Mouse (Mus musculus) limb, embryonic 14.5 days (tissue): ENCODE data around the gene Tm9sf3. TPM values are rescaled to one million over a fixed set of nuclear protein-coding genes. Genes with fewer than 3 reads are reported as not detected.
A peak's percentile ranks its signal among the peaks of the same experiment; 100 is the strongest.
"Not testable (repeated sequence)": the region's sequence is repeated elsewhere in the genome, so short reads cannot be mapped to it uniquely, and the experiment has no call there.

Experiments
- ATAC-seq: fragments of 200-750 bp; cut with Nextera tagmentation; 2 replicates; pipeline ENCODE4 v1.8.0; 2017; ENCODE audit warnings: low read depth, moderate number of reproducible peaks, moderate TSS enrichment; ENCODE audit not compliant: low FRiP score
- DNase-seq: peaks from one replicate; pipeline ENCODE4 v3.0.0-alpha.2; 2015; ENCODE audit warnings: low spot score
- H3K27ac ChIP-seq: fragments of 300-500 bp; sonication (generic); replicated peaks from 2 replicates; pipeline ENCODE4 v1.5.1; 2014; ENCODE audit warnings: low read depth, mild to moderate bottlenecking, low read length, moderate library complexity, mixed read lengths
- H3K27me3 ChIP-seq: fragments of 300-500 bp; sonication (generic); 2 replicates; pipeline ENCODE4 v1.6.1; 2014; ENCODE audit warnings: low read length, mixed read lengths; ENCODE audit not compliant: control insufficient read depth, insufficient read depth
- H3K36me3 ChIP-seq: fragments of 300-500 bp; sonication (generic); 2 replicates; pipeline ENCODE4 v1.6.1; 2014; ENCODE audit warnings: mild to moderate bottlenecking, low read length, moderate library complexity, mixed read lengths; ENCODE audit not compliant: control insufficient read depth, insufficient read depth
- H3K4me1 ChIP-seq: fragments of 300-500 bp; sonication (generic); 2 replicates; pipeline ENCODE4 v1.6.1; 2014; ENCODE audit warnings: antibody characterized with exemption, low read length, mixed read lengths; ENCODE audit not compliant: control insufficient read depth, insufficient read depth
- H3K4me2 ChIP-seq: fragments of 300-500 bp; sonication (generic); replicated peaks from 2 replicates; pipeline ENCODE4 v1.6.1; 2014; ENCODE audit warnings: low read depth, mild to moderate bottlenecking, low read length, moderate library complexity; ENCODE audit not compliant: severe bottlenecking
- H3K4me3 ChIP-seq: fragments of 300-500 bp; sonication (generic); replicated peaks from 2 replicates; pipeline ENCODE4 v1.5.1; 2014; ENCODE audit warnings: low read length
- H3K9ac ChIP-seq: fragments of 300-500 bp; sonication (generic); 2 replicates; pipeline ENCODE4 v1.6.1; 2014; ENCODE audit warnings: mild to moderate bottlenecking, low read depth, low read length, moderate library complexity; ENCODE audit not compliant: severe bottlenecking
- H3K9me3 ChIP-seq: fragments of 300-500 bp; sonication (generic); 2 replicates; pipeline ENCODE4 v1.6.1; 2016; ENCODE audit warnings: low read length; ENCODE audit not compliant: control insufficient read depth
- POLR2A ChIP-seq: fragments of 200-500 bp; IDR thresholded peaks from 2 replicates; pipeline ENCODE4 v1.8.0; 2012; ENCODE audit warnings: inconsistent platforms, mild to moderate bottlenecking, moderate library complexity, borderline replicate concordance; ENCODE audit not compliant: insufficient read depth, insufficient read length; ENCODE audit errors: extremely low read depth
- WGBS: fragments of 180-500 bp; shearing (Covaris S2); extraction: QIAGEN DNeasy Blood & Tissue Kit; methylation state at CpG from one replicate; pipeline ENCODE4 v1.1.7; 2014; 5-methylcytosine and 5-hydroxymethylcytosine counted together
- polyA plus RNA-seq, 2 experiments: library from polyadenylated mRNA; depleted of rRNA in 1 of 2; stranded (reverse) in 1 of 2; unstranded in 1 of 2; fragments of >200 nt; fragmentation: Nextera tagmentation in 1 of 2; extraction: Ambion mirVana in 1 of 2; gene quantifications; 2 replicates each; pipeline versions ENCODE4 v1.2.1 to v1.2.3; 2012 to 2014

Tm9sf3 gene
- polyA plus RNA-seq (2012; rRNA removed), result 132 and 138 TPM in 2 replicates
- polyA plus RNA-seq (2014; fragmentation: Nextera tagmentation; extraction: Ambion mirVana), result 165 and 166 TPM in 2 replicates

DNA sequence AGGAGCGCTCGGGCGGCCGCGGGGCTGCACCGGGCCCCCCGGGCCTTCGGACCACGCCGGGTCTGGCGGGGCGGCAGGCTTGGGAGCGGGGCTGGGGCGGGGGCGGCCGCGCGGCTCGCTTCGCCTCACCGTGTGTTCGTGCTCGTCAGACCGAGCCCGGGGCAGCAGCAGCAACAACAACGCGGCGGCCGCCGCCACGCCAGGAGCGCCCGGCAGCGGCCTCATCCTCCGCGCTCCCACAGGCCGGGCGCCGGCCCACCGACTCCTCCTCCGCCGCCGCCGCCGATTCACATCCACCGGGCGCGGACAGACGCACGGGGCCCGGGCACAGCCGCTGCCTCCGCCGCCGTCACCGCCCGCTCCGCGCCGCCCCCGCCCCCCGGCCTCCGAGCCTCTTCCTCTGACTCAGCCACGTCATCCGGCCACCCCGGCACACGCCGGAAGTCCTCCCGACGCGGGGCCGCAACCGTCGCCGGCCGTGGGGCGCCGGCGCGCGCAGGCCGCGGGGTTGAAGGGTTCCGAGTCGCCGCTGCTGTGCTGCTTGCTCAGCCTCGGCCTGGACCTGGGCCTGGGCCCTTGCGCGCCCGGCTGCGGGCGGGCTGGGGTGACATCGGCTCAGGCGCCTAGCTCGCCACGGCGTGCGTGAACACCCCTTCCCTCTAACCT is at the start of gene Tm9sf3:
Gene Tm9sf3 (minus strand): TSS at position 368 of the 666 bp plus-strand sequence.
- Histone ChIP-seq H3K4me3 (peak within 1 kb of the TSS; percentile 91), H3K4me1 (peaks cover 16% of the 10 kb centered on the region; the same call in 1 of the 2 replicates), H3K27me3 (no peaks in the 10 kb centered on the region), H3K27ac (peak within 1 kb of the TSS; percentile 99), H3K9ac (peak within 1 kb of the TSS; percentile 99), H3K4me2 (peak within 1 kb of the TSS; percentile 68), H3K9me3 (no peaks in the 10 kb centered on the region), H3K36me3 (0 out of 2 replicates have a peak, but pooled peaks cover 7% of the 10 kb centered on the region)
- ATAC-seq, result peak; percentile 91
- WGBS, result under 1% methylated on average over 31 of the region's 98 CpGs
- peak; percentile 90 for TF ChIP-seq POLR2A
- DNase-seq, result peak; percentile 77

DNA sequence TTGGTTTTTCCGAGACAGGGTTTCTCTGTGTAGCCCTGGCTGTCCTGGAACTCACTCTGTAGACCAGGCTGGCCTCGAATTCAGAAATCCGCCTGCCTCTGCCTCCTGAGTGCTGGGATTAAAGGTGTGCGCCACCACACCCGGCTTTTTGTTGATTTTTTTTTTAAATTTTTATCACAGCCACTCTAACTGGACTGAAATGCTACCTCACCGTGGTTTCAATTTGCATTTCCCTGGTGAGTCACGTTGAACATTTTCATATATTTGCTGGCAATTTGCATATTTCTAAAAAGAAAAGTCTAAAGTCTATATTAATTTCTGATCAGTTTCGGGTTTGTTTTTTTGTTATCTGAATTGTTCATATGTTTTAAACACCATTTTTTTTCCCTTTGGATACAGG is 48.8 kb upstream of the Tm9sf3 start:
- not testable (repeated sequence) for H3K27ac ChIP-seq, H3K27me3 ChIP-seq, H3K36me3 ChIP-seq, H3K9me3 ChIP-seq, H3K4me2 ChIP-seq, DNase-seq, H3K4me1 ChIP-seq, H3K4me3 ChIP-seq, H3K9ac ChIP-seq, ATAC-seq
- WGBS, result 88% methylated on average over 8 of the region's 8 CpGs

DNA sequence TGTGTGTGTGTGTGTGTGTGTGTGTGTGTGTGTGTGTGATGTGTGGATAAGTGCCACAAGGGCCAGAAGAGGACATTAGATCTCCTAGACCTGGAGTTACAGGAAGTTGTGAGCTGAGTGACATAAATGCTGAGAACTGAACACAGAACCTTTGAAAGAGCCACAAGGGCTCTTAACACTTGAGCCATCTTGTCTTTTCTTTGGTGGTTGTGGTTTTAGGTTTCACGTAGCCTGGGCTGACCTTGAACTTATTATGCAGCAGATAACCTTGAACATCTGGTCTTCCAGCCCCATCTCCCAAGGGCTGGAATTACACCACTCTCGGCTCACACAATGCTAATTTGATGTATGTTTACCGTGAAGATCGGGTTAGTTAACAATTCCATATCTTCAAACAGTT is 48.2 kb upstream of the Tm9sf3 start:
- ATAC-seq, result no peak
- DNase-seq, result no peak
- TF ChIP-seq POLR2A, result no peak
- H3K4me1 ChIP-seq, result peaks cover 3% of the 10 kb centered on the region; the same call in 1 of the 2 replicates
- 79% methylated on average over 4 of the region's 4 CpGs for WGBS
- no peak overlapping the region for H3K4me2 ChIP-seq
- H3K36me3 ChIP-seq, result no peaks in the 10 kb centered on the region
- no peak overlapping the region for H3K27ac ChIP-seq
- H3K9me3 ChIP-seq, result no peaks in the 10 kb centered on the region
- no peak overlapping the region for H3K4me3 ChIP-seq
- no peaks in the 10 kb centered on the region for H3K27me3 ChIP-seq
- H3K9ac ChIP-seq, result no peak overlapping the region

DNA sequence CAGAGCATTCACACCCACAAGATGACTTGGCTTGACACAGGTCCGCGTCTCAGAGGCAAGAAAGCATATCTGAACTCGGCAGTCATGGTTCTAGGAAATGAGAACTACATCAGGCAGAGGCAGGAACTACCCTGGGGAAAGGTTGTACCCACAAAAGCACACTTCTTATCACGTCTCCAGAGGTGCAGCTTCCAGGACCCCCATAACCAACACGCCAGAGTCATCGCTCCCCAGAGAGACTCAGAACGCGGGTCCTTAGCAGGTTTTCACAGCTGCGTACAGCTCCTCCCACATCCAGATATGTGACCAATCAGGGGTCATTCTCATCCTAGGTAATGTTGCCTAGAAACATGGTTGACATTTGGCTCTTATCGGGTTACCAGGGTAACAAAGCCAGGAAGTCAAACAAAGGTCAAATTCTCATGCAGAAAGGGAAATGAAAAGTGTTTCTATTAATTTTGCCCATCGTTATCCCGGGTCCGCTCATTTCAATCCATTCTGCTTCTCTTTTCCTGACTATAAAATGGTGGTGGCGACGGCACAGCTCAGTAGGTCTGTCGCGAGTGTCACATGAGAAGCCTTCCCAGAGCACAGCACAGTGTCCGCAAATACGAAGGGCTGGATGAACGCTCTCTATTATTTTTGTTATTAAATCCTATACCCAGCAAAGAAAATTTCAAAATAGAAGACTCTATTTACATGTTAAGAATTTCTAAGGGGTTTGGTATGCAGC is 47.3 kb upstream of the Tm9sf3 start:
- no peaks in the 10 kb centered on the region for H3K36me3 ChIP-seq
- H3K9me3 ChIP-seq, result no peaks in the 10 kb centered on the region
- H3K4me2 ChIP-seq, result peak overlapping the region; percentile 38
- peaks cover 3% of the 10 kb centered on the region; the same call in 1 of the 2 replicates for H3K4me1 ChIP-seq
- H3K9ac ChIP-seq, result no peak overlapping the region
- no peak for DNase-seq
- no peaks in the 10 kb centered on the region for H3K27me3 ChIP-seq
- ATAC-seq, result 0 out of 2 replicates have a peak, but pooled peaks have one; percentile 44
- no peak overlapping the region for H3K27ac ChIP-seq
- 22% methylated on average over 20 of the region's 20 CpGs for WGBS
- no peak for TF ChIP-seq POLR2A
- peak overlapping the region; percentile 20 for H3K4me3 ChIP-seq

DNA sequence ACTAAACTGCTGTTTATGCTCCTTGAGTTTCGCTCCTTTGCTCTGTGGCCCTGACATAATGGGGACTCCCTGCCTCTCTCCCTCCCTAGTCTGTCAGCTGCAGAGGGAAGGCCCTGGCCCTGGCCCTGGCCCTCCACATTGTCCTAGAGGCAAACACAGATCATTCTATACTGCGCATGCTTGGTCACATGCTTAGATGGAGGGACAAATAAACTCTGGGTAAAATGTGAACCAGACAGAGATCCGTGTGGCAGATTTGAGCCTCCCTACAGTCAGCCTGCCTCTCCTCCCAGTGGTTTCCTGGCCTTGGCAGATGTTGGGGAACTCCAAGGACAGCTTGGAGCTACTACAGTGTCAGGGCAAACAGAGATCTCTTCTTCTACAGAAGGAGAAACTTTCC is 40.1 kb upstream of the Tm9sf3 start:
- no peak overlapping the region for H3K4me2 ChIP-seq
- H3K27me3 ChIP-seq, result no peaks in the 10 kb centered on the region
- no peak overlapping the region for H3K27ac ChIP-seq
- H3K4me1 ChIP-seq, result no peaks in the 10 kb centered on the region
- WGBS, result 46% methylated on average over 3 of the region's 3 CpGs
- ATAC-seq, result no peak
- H3K9me3 ChIP-seq, result no peaks in the 10 kb centered on the region
- DNase-seq, result no peak
- no peak overlapping the region for H3K4me3 ChIP-seq
- no peak for TF ChIP-seq POLR2A
- no peak overlapping the region for H3K9ac ChIP-seq
- H3K36me3 ChIP-seq, result no peaks in the 10 kb centered on the region
